Mouse (Mus musculus) small intestine, adult 2 months (tissue): ENCODE data around the gene Klf12.

Experiments used
- CTCF ChIP-seq: fragments of 200-500 bp; IDR thresholded peaks from 2 replicates; pipeline ENCODE4 v1.5.1; 2012; ENCODE audit warnings: low read depth, mild to moderate bottlenecking, control low read depth, inconsistent platforms, low read length, moderate library complexity, mixed read lengths; ENCODE audit not compliant: insufficient replicate concordance, insufficient read length; ENCODE audit errors: extremely low read depth
- POLR2A ChIP-seq: fragments of 200-500 bp; IDR thresholded peaks from 2 replicates; pipeline ENCODE4 v1.6.1; 2012; ENCODE audit warnings: low read depth, mild to moderate bottlenecking, control low read depth, inconsistent platforms, low read length, moderate library complexity

- TF ChIP-seq POLR2A = no peak
- TF ChIP-seq CTCF = no peak
Measured at GRCm38 (mm10) chr14:100069543-100070090, 214.9 kb downstream of the Klf12 start.
